Mouse (Mus musculus): ENCODE results near the gene Fkbp2. TPM values are rescaled to one million over a fixed set of nuclear protein-coding genes. Genes with fewer than 3 reads are reported as not detected.

The Fkbp2 gene
- polyA plus RNA-seq, 1 experiment: 33.2 TPM

DNA sequence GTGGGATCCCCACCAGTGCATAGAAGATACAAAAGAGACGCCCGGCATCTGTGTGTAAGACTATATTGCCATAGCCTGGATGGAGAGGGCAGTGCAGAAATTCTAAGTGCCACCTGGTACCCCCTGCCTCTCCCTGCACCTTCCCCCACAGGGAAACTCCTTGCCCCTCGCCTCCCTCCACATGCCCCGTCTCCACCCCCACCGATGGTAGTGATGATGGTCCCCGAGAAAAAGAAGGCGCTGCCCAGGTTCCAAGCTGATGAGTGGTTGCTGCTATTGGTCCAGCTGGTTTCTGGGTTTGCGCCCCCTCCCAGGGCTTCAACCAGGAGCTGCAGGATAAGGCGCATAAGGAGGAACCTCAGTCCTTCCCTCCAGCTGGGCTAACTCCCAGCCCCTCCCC is 52.2 kb downstream of the Fkbp2 start:
- peaks cover 28% of the 10 kb centered on the region; the same call in 1 of the 2 replicates for H3K27me3 ChIP-seq (ENCODE audit: control insufficient read depth, insufficient read depth, low read length)
- H3K4me1 ChIP-seq (replicated peaks; ENCODE audit: control insufficient read depth, insufficient read depth, low read length): peaks cover 12% of the 10 kb centered on the region
- H3K4me3 ChIP-seq (ENCODE audit: control insufficient read depth, insufficient read depth, low read length): no peak overlapping the region
- no peak for TF ChIP-seq POLR2A (IDR thresholded peaks at IDR 0.05; ENCODE audit: control insufficient read depth, extremely low read depth, insufficient read depth, low read length, poor library complexity)
- no peak for TF ChIP-seq CTCF (IDR thresholded peaks at IDR 0.05; ENCODE audit: borderline replicate concordance, control insufficient read depth, extremely low read depth, insufficient read depth, low read length, poor library complexity)
- WGBS: 26% methylated on average over 9 of the region's 9 CpGs
- no peak for DNase-seq
- no peak overlapping the region for H3K27ac ChIP-seq (ENCODE audit: control insufficient read depth, insufficient read depth, low read length)
- no peaks in the 10 kb centered on the region for H3K36me3 ChIP-seq (ENCODE audit: control insufficient read depth, insufficient read depth, low read length)

Other genes starting within 250 kb of the Fkbp2 start
- 29.5 and 30.6 TPM in 2 replicates for gene Rps6ka4, start 139.9 kb downstream of the Fkbp2 start, polyA plus RNA-seq (2012; rRNA removed)
- gene Ccdc88b, start 122.3 kb downstream of the Fkbp2 start, polyA plus RNA-seq (2012; rRNA removed): 225 and 234 TPM in 2 replicates
- gene Trmt112, start 70.8 kb downstream of the Fkbp2 start, polyA plus RNA-seq (2012; rRNA removed): 183 and 203 TPM in 2 replicates
- gene Prdx5, start 70.4 kb downstream of the Fkbp2 start, polyA plus RNA-seq (2012; rRNA removed): 99.4 and 133 TPM in 2 replicates
- gene Esrra, start 58.7 kb downstream of the Fkbp2 start, polyA plus RNA-seq (2012; rRNA removed): 67.9 and 77.4 TPM in 2 replicates
- gene Catsperz, start 55.1 kb downstream of the Fkbp2 start, polyA plus RNA-seq (2012; rRNA removed): 3.7 and 5.2 TPM in 2 replicates
- gene Kcnk4, start 46.0 kb downstream of the Fkbp2 start, polyA plus RNA-seq (2012; rRNA removed): 1.5 and 1.8 TPM in 2 replicates
- 59.1 and 65.6 TPM in 2 replicates for gene Bad, start 38.6 kb downstream of the Fkbp2 start, polyA plus RNA-seq (2012; rRNA removed)
- 66.8 and 86.6 TPM in 2 replicates for gene Gpr137, start 38.0 kb downstream of the Fkbp2 start, polyA plus RNA-seq (2012; rRNA removed)
- gene Ppp1r14b, start 5.5 kb downstream of the Fkbp2 start, polyA plus RNA-seq (2012; rRNA removed): 337 and 340 TPM in 2 replicates
- gene Plcb3, start 4.0 kb downstream of the Fkbp2 start, polyA plus RNA-seq (2012; rRNA removed): 27.2 and 35.5 TPM in 2 replicates
- 38.4 and 38.8 TPM in 2 replicates for gene Vegfb, start 7.2 kb upstream of the Fkbp2 start, polyA plus RNA-seq (2012; rRNA removed)
- gene Dnajc4, start 12.1 kb upstream of the Fkbp2 start, polyA plus RNA-seq (2012; rRNA removed): 28.0 and 31.6 TPM in 2 replicates
- gene Nudt22, start 15.6 kb upstream of the Fkbp2 start, polyA plus RNA-seq (2012; rRNA removed): 43.0 and 46.5 TPM in 2 replicates
- 8.4 and 9.9 TPM in 2 replicates for gene Trpt1, start 15.6 kb upstream of the Fkbp2 start, polyA plus RNA-seq (2012; rRNA removed)
- gene Fermt3, start 39.0 kb upstream of the Fkbp2 start, polyA plus RNA-seq (2012; rRNA removed): 345 and 352 TPM in 2 replicates
- 87.4 and 89.5 TPM in 2 replicates for gene Stip1, start 59.5 kb upstream of the Fkbp2 start, polyA plus RNA-seq (2012; rRNA removed)
- gene Macrod1, start 76.3 kb upstream of the Fkbp2 start, polyA plus RNA-seq (2012; rRNA removed): 37.5 and 49.3 TPM in 2 replicates
- gene Flrt1, start 125.2 kb upstream of the Fkbp2 start, polyA plus RNA-seq (2012; rRNA removed): 0.59 and 0.64 TPM in 2 replicates
- 176 and 191 TPM in 2 replicates for gene Otub1, start 225.8 kb upstream of the Fkbp2 start, polyA plus RNA-seq (2012; rRNA removed)
- 1,690 and 1,818 TPM in 2 replicates for gene Cox8a, start 237.1 kb upstream of the Fkbp2 start, polyA plus RNA-seq (2012; rRNA removed)